Mouse (Mus musculus) urinary bladder, postnatal 36 days (tissue): ENCODE measurements around the gene Ccdc126.

Experiments
- DNase-seq, 2 experiments: peaks; one replicate each; pipeline ENCODE4 v3.0.0; 2022; ENCODE audit warnings: low spot score in 2 of 2, mixed read lengths in 1 of 2

The Ccdc126 gene

GRCm38 (mm10) chr6:49318966-49319594 lies at the start of gene Ccdc126:
Ccdc126 (plus strand) TSS chr6:49319274.
- peak; percentile 98 for DNase-seq

GRCm38 (mm10) chr6:49269923-49270322 lies 49.2 kb upstream of the Ccdc126 start:
- DNase-seq, result no peak

GRCm38 (mm10) chr6:49271815-49272214 lies 47.3 kb upstream of the Ccdc126 start:
- no peak for DNase-seq

GRCm38 (mm10) chr6:49272863-49273262 lies 46.2 kb upstream of the Ccdc126 start:
- DNase-seq, result no peak

GRCm38 (mm10) chr6:49273934-49274333 lies 45.1 kb upstream of the Ccdc126 start:
- DNase-seq, result no peak

- no peak for DNase-seq
Observed at GRCm38 (mm10) chr6:49274416-49275091, 44.5 kb upstream of the Ccdc126 start.

GRCm38 (mm10) chr6:49275296-49275695 lies 43.8 kb upstream of the Ccdc126 start:
- no peak for DNase-seq

- no peak for DNase-seq
Observed at GRCm38 (mm10) chr6:49280942-49281341, 38.1 kb upstream of the Ccdc126 start.

GRCm38 (mm10) chr6:49282122-49282521 lies 37.0 kb upstream of the Ccdc126 start:
- DNase-seq, result peak in 1 of 2 experiments; percentile 33

GRCm38 (mm10) chr6:49298286-49298685 lies 20.8 kb upstream of the Ccdc126 start:
- no peak for DNase-seq

GRCm38 (mm10) chr6:49314821-49315220 lies 4.3 kb upstream of the Ccdc126 start:
- DNase-seq, result peak in 1 of 2 experiments; percentile 6

GRCm38 (mm10) chr6:49319595-49320315 lies 681 bp downstream of the Ccdc126 start:
- DNase-seq, result no peak

GRCm38 (mm10) chr6:49321341-49321740 lies 2.3 kb downstream of the Ccdc126 start:
- no peak for DNase-seq

- no peak for DNase-seq
Observed at GRCm38 (mm10) chr6:49322056-49322455, 3.0 kb downstream of the Ccdc126 start.

- no peak for DNase-seq
Observed at GRCm38 (mm10) chr6:49322986-49323385, 3.9 kb downstream of the Ccdc126 start.

GRCm38 (mm10) chr6:49324528-49324927 lies 5.5 kb downstream of the Ccdc126 start:
- no peak for DNase-seq

- DNase-seq, result no peak
Observed at GRCm38 (mm10) chr6:49325294-49325693, 6.2 kb downstream of the Ccdc126 start.

- no peak for DNase-seq
Observed at GRCm38 (mm10) chr6:49326846-49327245, 7.8 kb downstream of the Ccdc126 start.

GRCm38 (mm10) chr6:49331369-49332059 lies 12.4 kb downstream of the Ccdc126 start:
- DNase-seq, result no peak

- DNase-seq, result no peak
Observed at GRCm38 (mm10) chr6:49332060-49332370, 12.9 kb downstream of the Ccdc126 start.

- DNase-seq, result no peak
Observed at GRCm38 (mm10) chr6:49338566-49338965, 19.5 kb downstream of the Ccdc126 start.

GRCm38 (mm10) chr6:49339145-49339544 lies 20.1 kb downstream of the Ccdc126 start:
- DNase-seq, result no peak
